Mouse (Mus musculus): ENCODE measurements at regions not wholly inside any gene's neighbourhood (a gene's known extent, or its start where the extent isn't known, plus 50 kb on each side); places are given as distances from the start of the nearest gene placed in this dataset.

GRCm38 (mm10) chr13:101522597-101522996 lies 245.4 kb downstream of the Pik3r1 start:
- intact Hi-C loops (cut with DNase I; ENCODE audit: low total_unique reads): no loop called here
- DNase-seq: no peak

GRCm38 (mm10) chr13:101513354-101513753 lies 254.7 kb downstream of the Pik3r1 start:
- intact Hi-C loops (cut with DNase I; ENCODE audit: low total_unique reads): loop anchor here (5.0 kb wide), 1 partner anchor 184 kb away; no protein-coding TSS in a partner anchor
- peak; percentile 10 for DNase-seq

GRCm38 (mm10) chr13:101509946-101510345 lies 258.1 kb downstream of the Pik3r1 start:
- intact Hi-C loops (cut with DNase I; ENCODE audit: low total_unique reads): loop anchor here (5.0 kb wide), 1 partner anchor 187 kb away; no protein-coding TSS in a partner anchor
- no peak for DNase-seq

DNA sequence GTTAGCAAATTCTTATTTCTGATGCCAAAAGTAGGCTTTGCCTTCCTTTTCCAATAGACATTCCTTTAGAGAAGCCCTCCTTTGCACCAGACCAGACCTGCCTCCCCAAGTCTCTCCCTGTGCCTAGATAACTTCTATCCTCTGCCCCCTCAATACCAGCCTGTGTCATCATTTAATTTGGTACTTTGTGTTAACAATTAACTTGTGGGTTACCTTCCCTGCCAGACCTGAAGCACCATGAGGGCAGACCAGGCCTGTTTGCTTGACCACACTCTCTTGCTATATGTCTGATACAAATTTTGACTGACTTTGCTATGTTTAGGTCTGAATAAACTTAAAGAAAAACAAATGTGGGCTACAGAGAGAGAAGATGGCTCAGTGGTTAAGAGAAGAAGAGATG lies 259.7 kb downstream of the Pik3r1 start:
- intact Hi-C loops (cut with DNase I; ENCODE audit: low total_unique reads): no loop called here
- DNase-seq: no peak

DNA sequence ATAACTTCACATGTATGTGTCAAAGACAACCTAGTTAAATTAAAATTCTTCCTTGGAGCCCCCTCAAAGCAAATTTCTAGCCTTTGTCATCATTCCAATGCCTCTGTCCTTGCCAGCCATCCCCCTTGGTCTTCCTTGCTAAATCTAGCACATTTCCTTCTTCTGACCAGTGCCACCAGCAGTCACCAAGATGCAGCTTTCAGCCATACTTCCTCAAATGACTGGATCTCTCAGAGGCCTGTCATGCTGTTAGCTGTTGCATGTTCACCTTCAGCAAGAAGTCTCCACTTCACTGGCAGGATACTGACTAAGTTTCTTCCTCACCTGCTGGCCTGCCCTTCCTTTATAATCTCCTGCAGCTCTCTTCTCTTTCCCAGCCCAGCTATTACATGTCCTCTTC lies 261.3 kb downstream of the Pik3r1 start:
- DNase-seq: no peak

GRCm38 (mm10) chr13:101505054-101505453 lies 263.0 kb downstream of the Pik3r1 start:
- intact Hi-C loops (cut with DNase I; ENCODE audit: low total_unique reads): no loop called here

More for the DNA sequence above, 261.3 kb downstream of the Pik3r1 start:
- intact Hi-C loops (cut with DNase I; ENCODE audit: low total_unique reads): no loop called here

DNA sequence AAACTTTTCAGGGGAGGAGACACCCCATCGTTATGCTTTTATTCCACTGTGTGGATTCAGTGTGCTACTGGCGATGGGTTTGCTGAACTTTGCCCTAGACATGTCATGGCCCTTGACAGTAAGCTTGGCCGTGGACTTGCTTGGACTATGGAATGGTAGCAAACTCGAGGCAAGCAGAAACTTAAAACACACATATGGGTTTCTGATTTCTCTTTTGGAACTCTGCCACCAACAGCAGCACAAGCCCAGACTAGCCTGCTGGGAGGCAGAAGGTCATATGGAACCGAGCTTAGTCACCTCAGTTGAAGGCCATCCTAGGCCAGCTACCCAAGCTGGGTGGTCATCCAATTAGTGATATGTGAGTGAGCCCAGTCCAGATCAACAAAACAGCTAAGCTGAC lies 263.8 kb downstream of the Pik3r1 start:
- DNase-seq: no peak
- intact Hi-C loops (cut with DNase I; ENCODE audit: low total_unique reads): no loop called here

More at GRCm38 (mm10) chr13:101505054-101505453, 263.0 kb downstream of the Pik3r1 start:
- DNase-seq: no peak

- DNase-seq: no peak
- intact Hi-C loops (cut with DNase I; ENCODE audit: low total_unique reads): no loop called here
These were observed 266.2 kb downstream of the Pik3r1 start for GRCm38 (mm10) chr13:101501845-101502284.

GRCm38 (mm10) chr13:101501061-101501460 lies 267.0 kb downstream of the Pik3r1 start:
- no peak for DNase-seq
- intact Hi-C loops (cut with DNase I; ENCODE audit: low total_unique reads): no loop called here

DNA sequence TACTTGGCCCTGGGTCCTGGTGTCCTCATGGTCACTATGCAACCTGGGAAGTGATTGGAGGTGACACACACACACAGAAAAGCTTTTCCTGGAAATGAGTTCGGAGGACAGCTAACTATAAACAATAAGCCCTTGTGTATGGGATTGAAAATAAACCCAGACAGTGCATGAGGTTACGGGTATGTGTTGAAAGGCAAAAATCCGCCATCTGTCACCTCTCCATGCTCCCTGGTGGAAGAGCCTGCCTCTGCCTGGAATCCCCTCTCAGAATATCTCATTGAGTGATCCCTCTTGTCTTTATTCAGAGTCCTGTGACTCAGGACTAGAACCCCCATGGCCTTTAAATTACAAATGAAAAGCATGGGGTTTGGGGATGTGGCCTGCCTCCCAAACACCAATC lies 276.2 kb downstream of the Pik3r1 start:
- no peak for DNase-seq
- intact Hi-C loops (cut with DNase I; ENCODE audit: low total_unique reads): no loop called here

GRCm38 (mm10) chr13:101490961-101491360 lies 277.1 kb downstream of the Pik3r1 start:
- intact Hi-C loops (cut with DNase I; ENCODE audit: low total_unique reads): no loop called here
- no peak for DNase-seq

DNA sequence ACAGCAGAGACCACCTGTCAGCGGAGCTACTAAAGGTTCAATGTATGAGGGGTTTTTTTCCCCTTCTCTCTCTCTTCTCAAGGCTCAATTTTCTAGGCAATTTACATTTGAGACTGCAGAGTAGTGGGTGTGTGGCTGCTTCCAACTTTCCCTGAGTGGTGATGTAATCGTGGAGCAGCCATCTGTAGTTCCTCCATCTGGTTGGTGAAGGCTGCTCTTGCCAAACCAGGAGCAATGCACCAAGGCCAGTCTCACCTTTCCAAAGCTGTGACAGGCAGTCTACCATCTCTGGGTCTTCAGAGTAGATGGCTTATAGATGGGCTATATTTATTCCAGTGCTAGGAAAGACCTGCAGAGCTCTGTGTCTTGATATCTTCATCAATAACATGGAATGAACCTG lies 280.4 kb downstream of the Pik3r1 start:
- intact Hi-C loops (cut with DNase I; ENCODE audit: low total_unique reads): no loop called here
- DNase-seq: no peak

DNA sequence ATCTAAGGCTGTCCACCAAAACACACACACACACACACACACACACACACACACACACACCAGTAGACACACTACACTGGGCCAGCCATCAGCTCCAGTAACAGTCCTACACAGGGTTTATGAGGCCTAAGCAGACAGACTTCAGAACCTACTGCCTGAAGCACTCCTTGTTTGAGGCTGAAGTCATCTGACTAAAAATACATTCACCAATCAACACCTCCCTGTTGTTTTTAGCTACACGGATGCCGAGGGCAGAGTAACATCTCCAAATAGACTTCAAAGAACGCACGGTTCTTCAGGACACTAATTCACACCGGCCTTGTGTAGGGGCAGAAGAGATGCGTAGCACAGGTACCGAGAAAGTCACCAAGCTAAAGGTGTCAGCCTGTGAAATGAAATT lies 282.2 kb downstream of the Pik3r1 start:
- DNase-seq: no peak
- intact Hi-C loops (cut with DNase I; ENCODE audit: low total_unique reads): no loop called here

GRCm38 (mm10) chr13:101483816-101484215 lies 284.2 kb downstream of the Pik3r1 start:
- intact Hi-C loops (cut with DNase I; ENCODE audit: low total_unique reads): no loop called here

DNA sequence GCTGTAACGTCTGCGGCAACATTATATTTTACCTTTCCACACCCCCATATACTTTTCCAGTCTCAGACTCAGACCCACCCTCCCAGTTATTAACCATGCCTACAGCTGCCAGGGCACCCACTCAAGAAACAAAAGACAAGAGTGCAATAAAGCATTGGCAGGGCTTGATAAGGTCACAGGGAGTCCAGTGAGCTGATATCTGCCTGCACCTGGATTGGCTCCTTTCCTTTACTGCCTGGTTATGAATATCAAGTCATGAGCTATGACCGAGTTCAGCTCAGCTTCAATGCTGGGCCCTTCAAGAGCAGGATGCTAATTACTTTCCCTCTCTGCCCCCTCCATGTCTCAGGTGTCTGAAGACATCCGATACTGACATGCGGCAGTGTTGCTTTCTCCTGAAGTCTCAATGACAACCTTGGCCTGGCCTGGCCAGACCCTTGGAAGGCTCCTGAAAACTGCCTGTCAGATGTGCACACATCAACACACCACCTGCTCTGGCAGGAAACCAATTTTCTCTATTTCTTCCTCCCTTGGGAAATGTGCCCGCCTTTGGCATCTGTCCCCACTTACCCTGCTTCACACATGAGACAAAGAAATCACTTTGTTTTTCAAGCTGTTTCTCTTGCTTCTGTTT lies 286.3 kb downstream of the Pik3r1 start:
- peak; percentile 6 for DNase-seq
- intact Hi-C loops (cut with DNase I; ENCODE audit: low total_unique reads): no loop called here

More at GRCm38 (mm10) chr13:101483816-101484215, 284.2 kb downstream of the Pik3r1 start:
- DNase-seq: no peak

DNA sequence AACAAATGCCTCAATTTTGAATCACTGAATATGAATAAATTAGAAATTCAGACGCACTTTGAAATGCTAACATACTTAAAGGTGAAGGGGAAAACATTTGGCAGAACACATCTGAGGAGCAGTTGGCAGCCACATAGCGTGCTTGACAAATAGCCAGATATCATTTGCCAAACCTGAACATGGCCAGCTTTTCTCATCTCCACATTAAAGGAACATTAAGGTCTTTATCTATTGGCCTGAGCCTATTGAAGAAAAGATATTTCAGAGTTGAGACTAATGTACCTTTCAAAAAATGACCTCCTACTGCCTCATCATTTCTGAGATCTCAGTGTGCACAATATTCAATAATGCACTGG lies 288.7 kb downstream of the Pik3r1 start:
- no peak for DNase-seq
- intact Hi-C loops (cut with DNase I; ENCODE audit: low total_unique reads): no loop called here

- DNase-seq: no peak
- intact Hi-C loops (cut with DNase I; ENCODE audit: low total_unique reads): no loop called here
These were observed 289.3 kb downstream of the Pik3r1 start for GRCm38 (mm10) chr13:101478608-101479296.

DNA sequence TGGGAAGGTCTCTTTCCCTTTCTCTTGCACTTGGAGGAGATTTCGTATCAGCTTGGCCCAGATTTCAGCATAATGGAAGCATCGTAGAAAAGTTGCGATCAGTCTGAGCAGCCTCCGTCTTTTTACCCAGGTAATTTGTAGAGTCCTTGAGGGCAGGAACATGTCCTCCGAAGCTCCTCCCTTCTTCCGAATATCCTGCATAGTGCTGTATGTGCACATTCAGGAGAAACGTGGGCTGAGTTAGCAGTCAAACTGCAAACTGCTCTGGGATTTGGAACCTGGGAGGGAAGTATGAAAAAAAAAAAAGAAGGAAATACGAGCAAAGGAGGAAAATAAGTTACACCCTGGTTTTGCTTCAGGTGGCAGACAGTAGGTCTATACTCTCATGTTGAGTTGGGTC lies 294.7 kb downstream of the Pik3r1 start:
- DNase-seq: no peak
- intact Hi-C loops (cut with DNase I; ENCODE audit: low total_unique reads): no loop called here

GRCm38 (mm10) chr13:101470560-101471247 lies 297.3 kb downstream of the Pik3r1 start:
- DNase-seq: peak; percentile 14
- intact Hi-C loops (cut with DNase I; ENCODE audit: low total_unique reads): no loop called here

GRCm38 (mm10) chr13:101465748-101466127 lies 302.3 kb downstream of the Pik3r1 start:
- intact Hi-C loops (cut with DNase I; ENCODE audit: low total_unique reads): no loop called here
- DNase-seq: no peak

Data from gastrocnemius, postnatal 14 days (tissue).